Mouse (Mus musculus) small intestine, adult 2 months (tissue): ENCODE measurements around the gene Mllt11.

ENCODE experiments used
- CTCF ChIP-seq: fragments of 200-500 bp; IDR thresholded peaks from 2 replicates; pipeline ENCODE4 v1.5.1; 2012; ENCODE audit warnings: low read depth, mild to moderate bottlenecking, control low read depth, inconsistent platforms, low read length, moderate library complexity, mixed read lengths; ENCODE audit not compliant: insufficient replicate concordance, insufficient read length; ENCODE audit errors: extremely low read depth
- POLR2A ChIP-seq: fragments of 200-500 bp; IDR thresholded peaks from 2 replicates; pipeline ENCODE4 v1.6.1; 2012; ENCODE audit warnings: low read depth, mild to moderate bottlenecking, control low read depth, inconsistent platforms, low read length, moderate library complexity

- TF ChIP-seq CTCF: no peak
- no peak for TF ChIP-seq POLR2A
Measured at GRCm38 (mm10) chr3:95227214-95227613, 4.8 kb downstream of the Mllt11 start.
